Mouse (Mus musculus): ENCODE data around the gene Magi1. TPM values are rescaled to one million over a fixed set of nuclear protein-coding genes. Genes with fewer than 3 reads are reported as not detected.

Magi1 gene
- polyA plus RNA-seq, 1 experiment from 2014 or later: 9.8 TPM

DNA sequence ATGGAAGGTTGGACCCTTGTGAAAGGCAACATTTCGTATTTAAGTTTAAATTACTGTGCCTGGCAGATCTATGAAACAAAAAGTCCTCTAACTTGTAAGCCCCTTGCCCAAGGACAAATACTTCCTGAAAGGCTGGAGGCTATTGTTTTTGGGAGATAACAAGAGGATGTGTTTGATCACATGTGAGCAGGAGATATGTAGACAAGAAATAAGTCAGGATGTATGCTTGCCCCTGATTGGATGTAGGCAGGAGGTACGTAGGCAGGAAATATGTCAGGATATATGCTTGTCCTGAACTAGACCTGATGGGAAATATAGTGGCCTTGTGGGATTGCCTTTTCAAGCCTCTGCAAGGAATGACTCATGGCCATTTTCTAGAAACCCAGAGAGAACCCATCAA is 84.0 kb downstream of the Magi1 start:
- Histone ChIP-seq H3K4me2 (no peak overlapping the region), H3K27me3 (replicated peaks) (no peaks in the 10 kb centered on the region), H3K36me3 (no peaks in the 10 kb centered on the region), H3K4me1 (peaks cover 3% of the 10 kb centered on the region; the same call in 1 of the 2 replicates), H3K9ac (no peak overlapping the region), H3K9me3 (no peaks in the 10 kb centered on the region), H3K4me3 (replicated peaks) (no peak overlapping the region), H3K27ac (peak overlapping the region; percentile 21; the same call in 1 of the 2 replicates)
- 78% methylated on average over 2 of the region's 2 CpGs for WGBS
- no peak for ATAC-seq (ENCODE audit: insufficient read depth, low FRiP score, low read depth)

- ATAC-seq (ENCODE audit: insufficient read depth, low FRiP score, low read depth): no peak
- no peaks in the 10 kb centered on the region for H3K27me3 ChIP-seq (replicated peaks)
- H3K36me3 ChIP-seq: no peaks in the 10 kb centered on the region
- no peaks in the 10 kb centered on the region for H3K9me3 ChIP-seq
- no peak overlapping the region for H3K9ac ChIP-seq
- 58% methylated on average over 1 of the region's 1 CpGs for WGBS
- no peak overlapping the region for H3K4me2 ChIP-seq
- H3K27ac ChIP-seq: no peak overlapping the region
- peaks cover 2% of the 10 kb centered on the region; the same call in 1 of the 2 replicates for H3K4me1 ChIP-seq
- H3K4me3 ChIP-seq (replicated peaks): no peak overlapping the region
These were observed 85.9 kb downstream of the Magi1 start for GRCm38 (mm10) chr6:94197831-94198230.

DNA sequence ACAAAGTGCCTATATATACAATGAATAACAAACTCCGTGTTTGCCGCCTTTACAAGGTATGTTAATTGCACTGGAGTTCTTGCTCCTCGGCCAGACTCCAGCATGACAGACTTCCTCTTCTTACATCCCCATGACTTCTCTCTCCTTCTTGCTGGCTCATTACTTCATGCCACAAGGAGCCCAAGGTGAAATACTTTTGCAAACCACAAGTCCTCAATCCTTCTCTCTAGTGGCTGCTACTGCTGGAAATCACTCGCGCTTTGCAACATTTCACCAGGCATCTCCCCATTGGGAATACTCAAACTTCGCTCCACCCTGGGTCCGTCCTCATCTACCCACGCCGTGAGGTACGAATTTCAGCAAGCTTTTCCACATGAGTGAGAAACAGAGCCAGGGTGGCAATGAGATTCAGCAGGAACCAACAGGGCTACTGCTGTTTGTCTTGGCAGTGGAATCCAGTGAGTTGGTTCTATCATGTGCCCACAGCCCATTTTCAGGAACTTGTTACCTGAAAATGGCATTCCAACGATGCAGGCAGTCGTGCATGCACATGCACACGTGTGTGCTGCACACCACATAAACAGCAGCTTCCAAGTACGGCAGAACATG is 88.3 kb downstream of the Magi1 start:
- H3K4me3 ChIP-seq (replicated peaks): no peak overlapping the region
- H3K27me3 ChIP-seq (replicated peaks): no peaks in the 10 kb centered on the region
- ATAC-seq (ENCODE audit: insufficient read depth, low FRiP score, low read depth): no peak
- no peak overlapping the region for H3K4me2 ChIP-seq
- H3K4me1 ChIP-seq: peaks cover 4% of the 10 kb centered on the region; the same call in 1 of the 2 replicates
- no peaks in the 10 kb centered on the region for H3K9me3 ChIP-seq
- H3K36me3 ChIP-seq: no peaks in the 10 kb centered on the region
- no peak overlapping the region for H3K9ac ChIP-seq
- 70% methylated on average over 14 of the region's 14 CpGs for WGBS
- H3K27ac ChIP-seq: no peak overlapping the region

DNA sequence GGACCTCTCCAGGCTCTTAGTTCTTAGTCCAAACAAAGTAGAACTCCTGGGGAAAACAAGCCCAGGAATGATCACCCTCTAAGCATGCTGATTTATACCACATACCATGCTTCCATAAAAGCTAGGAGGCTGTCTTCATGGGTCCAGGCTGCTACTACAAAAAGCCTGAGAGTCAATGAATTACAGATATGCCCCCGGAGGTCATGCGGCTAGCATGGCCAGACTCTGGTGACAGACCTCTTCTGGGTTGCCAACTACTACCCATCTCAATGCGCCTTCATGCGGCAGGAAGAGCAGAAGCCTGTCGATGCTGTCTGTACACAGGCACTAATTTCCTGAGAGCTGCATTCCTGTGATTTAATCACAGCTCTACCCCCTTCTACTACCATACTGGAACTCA is 92.9 kb downstream of the Magi1 start:
- 67% methylated on average over 5 of the region's 5 CpGs for WGBS
- no peak overlapping the region for H3K4me3 ChIP-seq (replicated peaks)
- H3K27me3 ChIP-seq (replicated peaks): no peaks in the 10 kb centered on the region
- H3K27ac ChIP-seq: no peak overlapping the region
- no peaks in the 10 kb centered on the region for H3K9me3 ChIP-seq
- ATAC-seq (ENCODE audit: insufficient read depth, low FRiP score, low read depth): no peak
- no peak overlapping the region for H3K4me2 ChIP-seq
- H3K4me1 ChIP-seq: peaks cover 10% of the 10 kb centered on the region; the same call in 1 of the 2 replicates
- no peak overlapping the region for H3K9ac ChIP-seq
- H3K36me3 ChIP-seq: no peaks in the 10 kb centered on the region

GRCm38 (mm10) chr6:94189379-94189778 is 94.3 kb downstream of the Magi1 start:
- H3K36me3 ChIP-seq: no peaks in the 10 kb centered on the region
- no peak overlapping the region for H3K4me2 ChIP-seq
- H3K4me3 ChIP-seq (replicated peaks): no peak overlapping the region
- 33% methylated on average over 5 of the region's 5 CpGs for WGBS
- ATAC-seq (ENCODE audit: insufficient read depth, low FRiP score, low read depth): no peak
- H3K9ac ChIP-seq: no peak overlapping the region
- no peaks in the 10 kb centered on the region for H3K9me3 ChIP-seq
- no peaks in the 10 kb centered on the region for H3K27me3 ChIP-seq (replicated peaks)
- H3K4me1 ChIP-seq: peaks cover 17% of the 10 kb centered on the region; the same call in 1 of the 2 replicates
- H3K27ac ChIP-seq: no peak overlapping the region

- H3K9me3 ChIP-seq: no peaks in the 10 kb centered on the region
- peak overlapping the region; percentile 69 for H3K27ac ChIP-seq
- H3K36me3 ChIP-seq: no peaks in the 10 kb centered on the region
- no peak overlapping the region for H3K4me2 ChIP-seq
- 38% methylated on average over 7 of the region's 7 CpGs for WGBS
- H3K9ac ChIP-seq: no peak overlapping the region
- H3K27me3 ChIP-seq (replicated peaks): no peaks in the 10 kb centered on the region
- peak; percentile 67 for ATAC-seq (ENCODE audit: insufficient read depth, low FRiP score, low read depth)
- H3K4me1 ChIP-seq: peaks cover 38% of the 10 kb centered on the region
- no peak overlapping the region for H3K4me3 ChIP-seq (replicated peaks)
These were observed 96.9 kb downstream of the Magi1 start for GRCm38 (mm10) chr6:94186628-94187319.

DNA sequence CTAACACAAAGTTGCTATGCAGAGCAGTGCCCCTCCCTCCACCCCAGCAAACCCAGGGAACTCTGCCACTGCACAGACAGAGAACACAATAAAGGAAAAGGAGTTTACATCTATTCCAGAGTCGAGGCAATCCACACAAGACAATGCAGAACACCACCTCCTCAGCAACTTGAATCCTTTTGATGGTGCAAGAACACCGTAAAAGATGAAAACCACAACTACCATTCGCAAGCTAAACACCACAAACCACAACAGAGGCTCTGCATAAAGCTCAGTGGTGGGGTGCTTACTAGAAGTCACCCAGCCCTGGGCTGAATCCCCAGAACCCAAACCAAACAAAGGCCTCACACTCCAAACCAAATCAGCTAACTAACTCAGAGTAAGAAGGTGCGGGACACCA is 99.4 kb downstream of the Magi1 start:
- H3K4me3 ChIP-seq (replicated peaks): no peak overlapping the region
- no peaks in the 10 kb centered on the region for H3K27me3 ChIP-seq (replicated peaks)
- H3K9ac ChIP-seq: no peak overlapping the region
- no peaks in the 10 kb centered on the region for H3K36me3 ChIP-seq
- WGBS: 73% methylated on average over 4 of the region's 4 CpGs
- H3K4me2 ChIP-seq: no peak overlapping the region
- peak overlapping the region; percentile 67; the same call in 1 of the 2 replicates for H3K27ac ChIP-seq
- no peaks in the 10 kb centered on the region for H3K9me3 ChIP-seq
- no peak for ATAC-seq (ENCODE audit: insufficient read depth, low FRiP score, low read depth)
- peaks cover 31% of the 10 kb centered on the region for H3K4me1 ChIP-seq

DNA sequence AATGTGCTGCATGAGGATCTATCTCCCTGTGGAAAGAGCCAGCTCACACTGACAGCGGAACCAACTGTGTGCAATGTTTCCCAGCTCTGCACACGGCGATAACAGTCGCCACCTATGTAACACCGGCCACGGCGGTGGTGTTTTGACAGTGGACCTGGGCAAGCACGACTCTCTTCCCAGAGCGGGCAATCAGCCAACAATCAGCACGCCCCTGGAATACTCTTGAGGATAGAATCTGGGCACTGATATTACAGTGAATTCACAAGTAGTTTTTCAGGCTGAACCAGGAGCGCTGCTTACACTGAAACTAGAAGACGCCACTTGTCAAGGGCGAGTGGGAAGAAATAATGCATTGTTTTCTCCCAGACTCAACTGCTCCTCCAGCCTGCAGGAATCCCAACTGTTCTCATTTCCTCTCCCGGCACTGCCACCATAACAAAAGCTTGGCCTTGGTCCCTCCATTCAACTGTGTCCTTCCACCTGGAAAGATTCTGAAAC is 100.3 kb downstream of the Magi1 start:
- H3K4me2 ChIP-seq: peak overlapping the region; percentile 10; the same call in 1 of the 2 replicates
- no peaks in the 10 kb centered on the region for H3K27me3 ChIP-seq (replicated peaks)
- H3K36me3 ChIP-seq: no peaks in the 10 kb centered on the region
- H3K9ac ChIP-seq: no peak overlapping the region
- H3K4me3 ChIP-seq (replicated peaks): no peak overlapping the region
- peak overlapping the region; percentile 67 for H3K27ac ChIP-seq
- H3K9me3 ChIP-seq: no peaks in the 10 kb centered on the region
- peaks cover 31% of the 10 kb centered on the region for H3K4me1 ChIP-seq
- no peak for ATAC-seq (ENCODE audit: insufficient read depth, low FRiP score, low read depth)
- WGBS: 49% methylated on average over 14 of the region's 14 CpGs

- ATAC-seq (ENCODE audit: insufficient read depth, low FRiP score, low read depth): no peak
- H3K9ac ChIP-seq: no peak overlapping the region
- H3K27ac ChIP-seq: peak overlapping the region; percentile 65; the same call in 1 of the 2 replicates
- no peaks in the 10 kb centered on the region for H3K9me3 ChIP-seq
- 9% methylated on average over 2 of the region's 2 CpGs for WGBS
- H3K27me3 ChIP-seq (replicated peaks): no peaks in the 10 kb centered on the region
- H3K4me3 ChIP-seq (replicated peaks): no peak overlapping the region
- no peaks in the 10 kb centered on the region for H3K36me3 ChIP-seq
- no peak overlapping the region for H3K4me2 ChIP-seq
- H3K4me1 ChIP-seq: peaks cover 37% of the 10 kb centered on the region
These were observed 102.0 kb downstream of the Magi1 start for GRCm38 (mm10) chr6:94181673-94182255.

- H3K4me3 ChIP-seq (replicated peaks): no peak overlapping the region
- 84% methylated on average over 14 of the region's 14 CpGs for WGBS
- no peaks in the 10 kb centered on the region for H3K27me3 ChIP-seq (replicated peaks)
- no peak overlapping the region for H3K9ac ChIP-seq
- ATAC-seq (ENCODE audit: insufficient read depth, low FRiP score, low read depth): no peak
- no peaks in the 10 kb centered on the region for H3K9me3 ChIP-seq
- H3K27ac ChIP-seq: no peak overlapping the region
- peaks cover 31% of the 10 kb centered on the region for H3K4me1 ChIP-seq
- H3K4me2 ChIP-seq: no peak overlapping the region
- H3K36me3 ChIP-seq: no peaks in the 10 kb centered on the region
These were observed 103.2 kb downstream of the Magi1 start for GRCm38 (mm10) chr6:94180331-94181150.

DNA sequence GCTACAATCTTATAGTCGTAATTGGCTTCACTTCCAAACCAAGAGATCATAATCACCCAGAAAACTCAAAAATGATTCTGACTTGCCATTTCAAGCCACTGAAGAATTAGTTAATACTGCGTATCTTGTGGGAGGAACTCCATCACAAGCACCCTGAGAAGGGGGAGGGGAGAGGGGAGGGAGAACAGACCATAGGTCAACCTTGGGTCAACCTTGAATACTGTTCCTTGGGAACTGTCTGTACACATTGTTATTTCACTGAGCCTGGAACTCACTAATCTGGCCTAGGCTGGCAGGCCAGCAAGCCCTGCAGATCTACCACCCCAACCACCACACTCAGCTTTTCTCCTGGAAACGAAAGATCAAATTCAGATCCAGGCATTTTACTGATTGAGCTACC is 106.2 kb downstream of the Magi1 start:
- Histone ChIP-seq H3K27me3 (replicated peaks) (no peaks in the 10 kb centered on the region), H3K9ac (no peak overlapping the region), H3K27ac (no peak overlapping the region), H3K36me3 (no peaks in the 10 kb centered on the region), H3K9me3 (no peaks in the 10 kb centered on the region), H3K4me1 (peaks cover 14% of the 10 kb centered on the region; the same call in 1 of the 2 replicates), H3K4me3 (replicated peaks) (no peak overlapping the region), H3K4me2 (no peak overlapping the region)
- WGBS: 80% methylated on average over 3 of the region's 3 CpGs
- no peak for ATAC-seq (ENCODE audit: insufficient read depth, low FRiP score, low read depth)
